Mouse (Mus musculus) urinary bladder, adult 2 months (tissue): ENCODE data around the gene Ptma. TPM values are rescaled to one million over a fixed set of nuclear protein-coding genes. Genes with fewer than 3 reads are reported as not detected.
"Not testable (repeated sequence)": the region's sequence is repeated elsewhere in the genome, so short reads cannot be mapped to it uniquely, and the experiment has no call there.

Experiments
- DNase-seq: peaks from one replicate; pipeline ENCODE4 v3.0.0; 2022; ENCODE audit warnings: low spot score
- polyA plus RNA-seq: library from polyadenylated mRNA; depleted of rRNA; stranded (reverse); fragments of >200 nt; gene quantifications from 2 replicates; pipeline ENCODE4 v1.2.3, GENCODE M21; 2012

The Ptma gene
- polyA plus RNA-seq, 1 experiment, result 836 TPM

- DNase-seq, result no peak
Measured at GRCm38 (mm10) chr1:86496340-86496739, 30.2 kb upstream of the Ptma start.

DNA sequence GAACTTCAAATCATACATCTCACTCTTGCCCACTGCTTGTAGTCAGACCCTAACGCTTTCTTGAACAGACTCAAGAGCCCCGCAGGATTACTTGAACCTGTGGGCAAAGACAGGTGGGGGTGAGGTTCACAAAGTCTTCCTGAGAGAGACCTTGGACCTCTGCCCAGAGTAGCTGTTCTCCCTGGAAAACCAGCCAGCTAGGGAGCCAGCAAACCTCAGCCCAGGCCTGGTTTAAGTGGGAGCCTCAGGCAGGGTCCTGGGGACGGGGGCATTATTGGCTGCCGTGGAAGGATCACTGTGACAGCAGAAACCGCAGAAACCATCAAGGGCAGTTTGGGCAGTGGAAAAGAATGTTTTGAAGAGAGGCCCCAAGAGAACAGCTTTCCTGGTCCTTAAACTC lies 29.2 kb upstream of the Ptma start:
- no peak for DNase-seq

DNA sequence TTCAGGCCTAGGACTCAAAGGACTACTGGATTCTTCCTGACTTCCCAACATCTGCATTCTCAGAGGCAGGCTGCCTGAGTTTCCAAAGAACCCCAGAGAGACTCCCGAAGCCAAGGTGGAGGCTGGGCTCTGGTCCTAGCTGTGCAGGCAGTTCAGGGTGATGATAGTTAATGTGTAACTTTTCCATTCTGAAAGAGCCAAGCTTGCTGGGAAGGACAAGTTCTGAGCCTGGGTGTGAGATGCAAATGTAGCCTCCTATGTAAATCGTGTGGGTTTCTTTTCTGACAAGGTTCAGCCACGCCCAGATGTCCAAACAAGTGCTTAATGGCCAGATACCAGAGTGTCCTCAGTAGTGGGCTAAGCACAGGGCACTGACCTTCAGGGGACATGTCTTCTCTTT lies 28.5 kb upstream of the Ptma start:
- DNase-seq, result no peak

- DNase-seq, result no peak
Measured at GRCm38 (mm10) chr1:86498611-86499010, 27.9 kb upstream of the Ptma start.

DNA sequence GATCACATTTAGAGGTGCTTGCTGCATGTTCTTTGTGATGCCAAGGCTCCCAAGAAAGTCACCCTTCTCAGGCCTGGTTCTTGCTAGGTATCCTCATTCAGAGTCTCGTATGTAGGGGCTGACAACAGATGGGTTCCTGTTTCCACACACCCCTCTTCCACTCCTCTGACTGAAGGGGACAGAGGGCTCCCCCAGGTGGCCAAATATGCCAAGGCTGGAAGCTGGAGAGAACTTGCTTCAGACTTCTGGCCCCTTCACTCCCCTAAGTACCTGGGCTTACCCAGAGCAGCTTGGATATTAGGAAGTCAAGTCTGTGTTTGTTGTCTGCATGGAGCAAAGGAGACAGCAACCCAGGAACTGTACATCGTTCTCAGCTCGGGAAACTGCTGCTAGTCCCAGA lies 26.6 kb upstream of the Ptma start:
- no peak for DNase-seq

GRCm38 (mm10) chr1:86500681-86501080 lies 25.8 kb upstream of the Ptma start:
- DNase-seq, result no peak

- no peak for DNase-seq
Measured at GRCm38 (mm10) chr1:86501114-86501532, 25.4 kb upstream of the Ptma start.

DNA sequence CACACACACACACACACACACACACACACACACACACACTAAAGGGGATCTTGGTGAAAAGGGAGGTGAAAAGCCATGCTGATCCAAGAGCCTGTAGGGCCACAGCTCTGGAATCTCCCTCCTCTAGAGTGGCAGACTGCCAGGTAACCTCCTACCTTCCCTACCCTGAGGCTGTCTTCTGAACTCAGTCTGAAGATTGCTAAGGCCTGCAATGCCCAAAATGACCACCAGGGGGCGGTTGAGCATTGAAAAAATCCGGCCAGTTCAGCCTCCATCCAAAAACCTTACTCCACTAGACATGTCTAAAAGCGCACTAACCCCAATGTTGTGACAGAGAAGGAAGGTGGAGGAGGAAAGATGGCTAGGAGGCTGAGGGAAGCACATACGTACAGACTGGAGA lies 25.0 kb upstream of the Ptma start:
- DNase-seq, result peak; percentile 92

GRCm38 (mm10) chr1:86502221-86503048 lies 24.1 kb upstream of the Ptma start:
- no peak for DNase-seq

GRCm38 (mm10) chr1:86503165-86503747 lies 23.3 kb upstream of the Ptma start:
- DNase-seq, result peak; percentile 41

DNA sequence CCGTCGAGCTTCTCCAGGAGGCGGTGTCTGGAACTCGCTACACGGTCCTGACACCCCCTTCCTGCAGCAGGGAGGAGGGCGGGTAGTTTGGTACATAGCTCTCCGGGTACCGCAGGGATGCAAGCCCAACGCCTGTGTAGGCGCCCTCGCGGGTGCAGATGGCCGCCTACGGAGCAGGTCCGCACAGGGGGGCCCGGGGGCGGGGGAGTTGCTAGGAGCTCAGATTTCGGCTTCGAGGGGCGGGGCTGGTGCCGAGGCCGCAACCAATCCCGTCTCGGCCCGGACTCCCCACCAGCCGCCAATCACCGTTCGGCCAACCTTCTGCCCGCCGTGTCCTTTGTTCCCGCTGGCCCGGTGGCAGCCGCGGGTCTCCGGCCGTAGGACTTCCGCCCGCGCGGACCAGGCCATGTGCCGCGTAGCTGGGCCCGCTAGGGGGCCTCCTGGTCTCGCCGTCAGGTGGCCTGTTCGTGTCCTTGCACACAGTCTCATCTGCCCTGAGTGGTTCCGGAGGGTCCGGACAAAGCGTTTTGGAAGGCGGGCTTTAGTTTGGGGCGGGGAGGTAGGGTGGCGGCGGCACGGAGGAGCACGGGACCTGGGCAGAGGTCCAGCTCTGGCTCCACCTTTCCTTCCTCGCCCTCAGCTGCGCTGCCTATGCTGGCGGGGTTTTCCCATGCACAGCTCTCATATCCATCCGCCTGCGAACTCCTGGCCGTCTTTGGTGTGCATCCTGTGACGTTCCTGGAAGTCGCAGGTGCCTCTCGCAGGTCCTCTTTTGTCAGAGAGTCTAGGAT lies 22.4 kb upstream of the Ptma start:
- peak; percentile 94 for DNase-seq

GRCm38 (mm10) chr1:86504697-86505421 lies 21.7 kb upstream of the Ptma start:
- DNase-seq, result no peak

GRCm38 (mm10) chr1:86505461-86505860 lies 21.1 kb upstream of the Ptma start:
- no peak for DNase-seq

DNA sequence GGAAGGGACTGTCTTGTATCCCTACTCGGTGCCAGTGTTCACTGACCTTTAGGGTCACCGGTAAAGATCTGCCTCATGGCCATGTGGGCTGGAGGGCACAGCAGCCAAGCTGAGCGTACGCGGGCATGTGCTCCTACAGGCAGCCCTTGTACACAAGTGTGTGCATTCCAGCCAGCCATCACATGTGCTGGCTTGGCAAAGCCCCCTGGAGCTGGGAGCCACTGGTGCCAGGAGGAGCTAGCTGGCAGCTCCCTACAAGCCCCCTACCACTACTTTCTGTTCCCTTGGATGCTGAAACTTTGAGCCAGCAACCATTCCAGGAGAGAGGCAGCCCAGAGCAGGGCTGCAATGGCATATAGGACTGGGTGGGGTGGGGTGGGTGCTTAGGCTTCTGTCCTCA lies 20.1 kb upstream of the Ptma start:
- DNase-seq, result no peak

DNA sequence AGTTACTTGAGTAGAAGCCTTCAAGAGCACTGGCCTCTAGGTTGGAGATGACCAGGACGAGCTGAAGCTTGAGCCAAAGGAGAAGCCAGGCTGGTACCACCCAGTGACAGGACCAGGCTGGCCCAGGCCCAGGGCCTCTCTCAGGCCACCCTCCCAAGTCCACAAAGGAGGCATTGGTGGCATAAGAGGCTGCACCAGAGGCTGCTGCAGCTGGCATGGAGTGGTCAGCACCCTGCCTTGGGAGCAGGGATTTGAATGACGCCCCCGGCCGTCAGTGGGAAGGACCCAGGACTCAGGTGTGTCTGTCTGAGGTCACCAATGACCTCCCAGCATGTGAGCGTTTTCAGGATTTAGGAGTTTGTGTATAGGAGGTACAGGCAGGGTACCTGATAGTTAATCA lies 18.7 kb upstream of the Ptma start:
- no peak for DNase-seq

- DNase-seq, result peak; percentile 81
Measured at GRCm38 (mm10) chr1:86509410-86509809, 17.1 kb upstream of the Ptma start.

- no peak for DNase-seq
Measured at GRCm38 (mm10) chr1:86510266-86510665, 16.3 kb upstream of the Ptma start.

GRCm38 (mm10) chr1:86510676-86511441 lies 15.7 kb upstream of the Ptma start:
- no peak for DNase-seq

GRCm38 (mm10) chr1:86512154-86512720 lies 14.3 kb upstream of the Ptma start:
- no peak for DNase-seq

GRCm38 (mm10) chr1:86513031-86513430 lies 13.5 kb upstream of the Ptma start:
- DNase-seq, result not testable (repeated sequence)
